Mouse (Mus musculus) forebrain, embryonic 16.5 days (tissue): Measurements from ENCODE around the gene Entpd5. TPM values are rescaled to one million over a fixed set of nuclear protein-coding genes. Genes with fewer than 3 reads are reported as not detected.

Experiments
- ATAC-seq: fragments of 200-750 bp; cut with Nextera tagmentation; 2 replicates; pipeline ENCODE4 v1.8.0; 2017; ENCODE audit warnings: mild to moderate bottlenecking, moderate library complexity
- H3K27ac ChIP-seq: fragments of 300-500 bp; sonication (generic); 2 replicates; pipeline ENCODE4 v1.5.1; 2014; ENCODE audit warnings: low read length, control low read depth
- H3K27me3 ChIP-seq: fragments of 300-500 bp; sonication (generic); replicated peaks from 2 replicates; pipeline ENCODE4 v1.6.1; 2014; ENCODE audit warnings: low read length; ENCODE audit not compliant: control insufficient read depth, insufficient read depth
- H3K36me3 ChIP-seq: fragments of 300-500 bp; sonication (generic); 2 replicates; pipeline ENCODE4 v1.6.1; 2014; ENCODE audit not compliant: control insufficient read depth, insufficient read depth
- H3K4me1 ChIP-seq: fragments of 300-500 bp; sonication (generic); replicated peaks from 2 replicates; pipeline ENCODE4 v1.6.1; 2014; ENCODE audit warnings: low read length; ENCODE audit not compliant: control insufficient read depth, insufficient read depth
- H3K4me2 ChIP-seq: fragments of 300-500 bp; sonication (generic); 2 replicates; pipeline ENCODE4 v1.6.1; 2014; ENCODE audit warnings: mild to moderate bottlenecking, low read length, control low read depth
- H3K4me3 ChIP-seq: fragments of 300-500 bp; sonication (generic); replicated peaks from 2 replicates; pipeline ENCODE4 v1.5.1; 2014; ENCODE audit warnings: mild to moderate bottlenecking, low read length, control low read depth
- H3K9ac ChIP-seq: fragments of 300-500 bp; sonication (generic); replicated peaks from 2 replicates; pipeline ENCODE4 v1.6.1; 2014; ENCODE audit warnings: low read depth, low read length, control low read depth
- H3K9me3 ChIP-seq: fragments of 300-500 bp; sonication (generic); 2 replicates; pipeline ENCODE4 v1.6.1; 2016; ENCODE audit warnings: low read length; ENCODE audit not compliant: control insufficient read depth
- WGBS: fragments of 180-500 bp; shearing (Covaris S2); extraction: QIAGEN DNeasy Blood & Tissue Kit; methylation state at CpG from one replicate; pipeline ENCODE4 v1.1.7; 2014; 5-methylcytosine and 5-hydroxymethylcytosine counted together
- polyA plus RNA-seq: library from polyadenylated mRNA; unstranded; fragments of >200 nt; fragmentation: Nextera tagmentation; extraction: Ambion mirVana; gene quantifications from 2 replicates; pipeline ENCODE4 v1.2.1, GENCODE M21; 2015

The Entpd5 gene
- polyA plus RNA-seq, 1 experiment from 2014 or later: 10.6 TPM

DNA sequence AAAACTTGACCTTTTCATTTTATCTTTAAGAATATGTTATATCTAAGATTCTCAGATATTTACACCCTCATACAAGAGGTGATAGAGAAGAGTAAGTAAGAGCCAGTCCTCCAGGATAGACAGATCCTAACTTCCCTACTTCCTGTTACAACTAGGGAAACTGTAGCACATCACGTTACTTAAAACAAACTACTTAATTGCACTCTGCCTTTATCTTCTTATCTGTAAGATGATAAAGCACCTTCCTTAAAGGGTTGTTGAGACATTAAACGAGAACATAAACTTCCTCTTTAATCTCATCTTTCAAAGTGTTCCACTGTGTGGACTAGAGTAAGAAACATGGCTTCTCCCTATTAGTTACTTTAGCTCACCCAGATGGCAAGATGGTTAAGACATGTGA is 29.9 kb upstream of the Entpd5 start:
- no peak overlapping the region for H3K27ac ChIP-seq
- H3K27me3 ChIP-seq: no peaks in the 10 kb centered on the region
- ATAC-seq: no peak
- H3K36me3 ChIP-seq: peaks cover 4% of the 10 kb centered on the region
- WGBS: 94% methylated on average over 2 of the region's 2 CpGs
- H3K9me3 ChIP-seq: no peaks in the 10 kb centered on the region
- H3K9ac ChIP-seq: no peak overlapping the region
- H3K4me3 ChIP-seq: no peak overlapping the region
- no peaks in the 10 kb centered on the region for H3K4me1 ChIP-seq
- no peak overlapping the region for H3K4me2 ChIP-seq

GRCm38 (mm10) chr12:84429825-84430224 is 21.0 kb upstream of the Entpd5 start:
- no peaks in the 10 kb centered on the region for H3K27me3 ChIP-seq
- H3K4me2 ChIP-seq: no peak overlapping the region
- H3K4me1 ChIP-seq: no peaks in the 10 kb centered on the region
- H3K9ac ChIP-seq: no peak overlapping the region
- H3K27ac ChIP-seq: no peak overlapping the region
- H3K36me3 ChIP-seq: no peaks in the 10 kb centered on the region; the same call in 1 of the 2 replicates
- H3K4me3 ChIP-seq: no peak overlapping the region
- 93% methylated on average over 2 of the region's 2 CpGs for WGBS
- ATAC-seq: no peak
- H3K9me3 ChIP-seq: no peaks in the 10 kb centered on the region

GRCm38 (mm10) chr12:84423990-84424389 is 15.2 kb upstream of the Entpd5 start:
- no peak overlapping the region for H3K9ac ChIP-seq
- H3K4me3 ChIP-seq: no peak overlapping the region
- H3K4me2 ChIP-seq: no peak overlapping the region
- no peaks in the 10 kb centered on the region for H3K27me3 ChIP-seq
- 0 out of 2 replicates have a peak, but pooled peaks cover 2% of the 10 kb centered on the region for H3K9me3 ChIP-seq
- no peaks in the 10 kb centered on the region for H3K36me3 ChIP-seq
- no peak for ATAC-seq
- 49% methylated on average over 3 of the region's 3 CpGs for WGBS
- no peak overlapping the region for H3K27ac ChIP-seq
- no peaks in the 10 kb centered on the region for H3K4me1 ChIP-seq

DNA sequence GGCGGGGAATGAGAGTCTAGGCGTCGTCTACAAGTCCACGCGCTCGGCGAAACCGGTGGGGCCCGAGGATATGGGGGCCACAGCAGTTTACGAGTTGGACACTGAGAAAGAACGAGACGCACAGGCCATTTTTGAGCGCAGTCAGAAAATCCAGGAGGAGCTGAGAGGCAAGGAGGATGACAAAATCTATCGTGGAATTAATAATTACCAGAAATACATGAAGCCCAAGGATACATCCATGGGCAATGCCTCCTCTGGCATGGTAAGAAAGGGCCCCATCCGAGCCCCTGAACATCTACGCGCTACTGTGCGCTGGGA is 8.7 kb upstream of the Entpd5 start:
- Histone ChIP-seq H3K9me3 (0 out of 2 replicates have a peak, but pooled peaks cover 3% of the 10 kb centered on the region), H3K4me1 (peaks cover 8% of the 10 kb centered on the region), H3K4me3 (peak overlapping the region; percentile 80), H3K9ac (peak overlapping the region; percentile 71), H3K27me3 (no peaks in the 10 kb centered on the region), H3K36me3 (peaks cover 2% of the 10 kb centered on the region; the same call in 1 of the 2 replicates), H3K4me2 (peak overlapping the region; percentile 93), H3K27ac (peak overlapping the region; percentile 88)
- 40% methylated on average over 18 of the region's 18 CpGs for WGBS
- peak; percentile 11; the same call in 1 of the 2 replicates for ATAC-seq

- H3K36me3 ChIP-seq: peaks cover 2% of the 10 kb centered on the region; the same call in 1 of the 2 replicates
- H3K27me3 ChIP-seq: no peaks in the 10 kb centered on the region
- H3K4me1 ChIP-seq: peaks cover 8% of the 10 kb centered on the region
- peak within 1 kb of the TSS; percentile 71 for H3K9ac ChIP-seq
- H3K4me3 ChIP-seq: peak within 1 kb of the TSS; percentile 80
- H3K27ac ChIP-seq: peak within 1 kb of the TSS; percentile 88
- peak within 1 kb of the TSS; percentile 93 for H3K4me2 ChIP-seq
- 3% methylated on average over 50 of the region's 50 CpGs for WGBS
- peak; percentile 98 for ATAC-seq
- 0 out of 2 replicates have a peak, but pooled peaks cover 3% of the 10 kb centered on the region for H3K9me3 ChIP-seq
Measured at GRCm38 (mm10) chr12:84416834-84417604, 8.2 kb upstream of the Entpd5 start, which contains the start of gene Rnf113a2. TSS of gene Rnf113a2 (plus strand) at chr12:84417196.

- no peaks in the 10 kb centered on the region for H3K9me3 ChIP-seq
- peak overlapping the region; percentile 92 for H3K9ac ChIP-seq
- peak overlapping the region; percentile 88 for H3K4me3 ChIP-seq
- H3K36me3 ChIP-seq: no peaks in the 10 kb centered on the region
- ATAC-seq: peak; percentile 30
- peak overlapping the region; percentile 95 for H3K4me2 ChIP-seq
- 2% methylated on average over 44 of the region's 52 CpGs for WGBS
- H3K27ac ChIP-seq: peak overlapping the region; percentile 46
- H3K27me3 ChIP-seq: no peaks in the 10 kb centered on the region
- peaks cover 13% of the 10 kb centered on the region for H3K4me1 ChIP-seq
Measured at GRCm38 (mm10) chr12:84407874-84408818, 683 bp downstream of the Entpd5 start.

GRCm38 (mm10) chr12:84407259-84407658 is 1.6 kb downstream of the Entpd5 start:
- ATAC-seq: no peak
- H3K4me3 ChIP-seq: no peak overlapping the region
- H3K36me3 ChIP-seq: no peaks in the 10 kb centered on the region
- H3K27ac ChIP-seq: no peak overlapping the region
- H3K4me2 ChIP-seq: no peak overlapping the region
- no peaks in the 10 kb centered on the region for H3K9me3 ChIP-seq
- no peak overlapping the region for H3K9ac ChIP-seq
- no peaks in the 10 kb centered on the region for H3K27me3 ChIP-seq
- 71% methylated on average over 4 of the region's 4 CpGs for WGBS
- H3K4me1 ChIP-seq: peaks cover 13% of the 10 kb centered on the region

DNA sequence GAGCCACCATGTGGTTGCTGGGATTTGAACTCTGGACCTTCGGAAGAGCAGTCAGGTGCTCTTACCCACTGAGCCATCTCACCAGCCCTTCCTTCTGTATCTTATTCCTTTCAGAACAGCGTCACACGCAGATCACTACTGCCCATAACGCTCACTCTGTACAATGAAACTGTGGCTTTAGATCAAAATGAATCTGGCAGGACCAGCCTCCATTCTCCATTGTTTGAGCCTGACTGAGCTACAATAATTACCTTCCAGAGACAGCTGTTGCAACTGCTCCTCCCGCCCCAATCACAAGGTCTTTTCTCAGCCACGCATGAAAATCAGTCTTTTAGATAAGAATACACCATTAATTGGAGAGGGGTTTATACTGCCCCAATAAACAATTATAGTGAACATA is 4.3 kb downstream of the Entpd5 start:
- H3K4me3 ChIP-seq: no peak overlapping the region
- H3K4me2 ChIP-seq: no peak overlapping the region
- 49% methylated on average over 6 of the region's 6 CpGs for WGBS
- no peak overlapping the region for H3K27ac ChIP-seq
- ATAC-seq: no peak
- no peaks in the 10 kb centered on the region for H3K27me3 ChIP-seq
- H3K9me3 ChIP-seq: no peaks in the 10 kb centered on the region
- peaks cover 11% of the 10 kb centered on the region for H3K4me1 ChIP-seq
- no peak overlapping the region for H3K9ac ChIP-seq
- H3K36me3 ChIP-seq: no peaks in the 10 kb centered on the region

- ATAC-seq: no peak
- no peak overlapping the region for H3K27ac ChIP-seq
- 85% methylated on average over 9 of the region's 9 CpGs for WGBS
- no peak overlapping the region for H3K4me3 ChIP-seq
- H3K36me3 ChIP-seq: no peaks in the 10 kb centered on the region
- H3K27me3 ChIP-seq: no peaks in the 10 kb centered on the region
- no peak overlapping the region for H3K9ac ChIP-seq
- H3K4me2 ChIP-seq: no peak overlapping the region
- no peaks in the 10 kb centered on the region for H3K9me3 ChIP-seq
- H3K4me1 ChIP-seq: peaks cover 3% of the 10 kb centered on the region
Measured at GRCm38 (mm10) chr12:84402923-84403322, 5.9 kb downstream of the Entpd5 start.
